Mouse (Mus musculus): Measurements from ENCODE around the gene Adamts3.

GRCm38 (mm10) chr5:89800181-89800816 lies 82.8 kb downstream of the Adamts3 start:
- no peak for TF ChIP-seq GATA1 (IDR thresholded peaks at IDR 0.05; ENCODE audit: borderline replicate concordance, low read length)
- no peak for TF ChIP-seq FLI1 (IDR thresholded peaks at IDR 0.05; ENCODE audit: low read length)
